Mouse (Mus musculus): ENCODE data around the gene Plekhs1. TPM values are rescaled to one million over a fixed set of nuclear protein-coding genes. Genes with fewer than 3 reads are reported as not detected.

Plekhs1 gene
- polyA plus RNA-seq, 1 experiment: 0.15 TPM

GRCm38 (mm10) chr19:56448784-56449183 lies 12.7 kb upstream of the Plekhs1 start:
- Histone ChIP-seq H3K4me3 (replicated peaks; ENCODE audit: insufficient read depth, low read depth, low read length) (no peak overlapping the region), H3K27ac (ENCODE audit: insufficient read depth, low read length) (no peak overlapping the region), H3K27me3 (ENCODE audit: control insufficient read depth, insufficient read depth, low read length) (no peaks in the 10 kb centered on the region), H3K4me1 (ENCODE audit: control insufficient read depth, insufficient read depth, low read length) (no peaks in the 10 kb centered on the region; the same call in 1 of the 2 replicates)
- DNase-seq: no peak
- TF ChIP-seq CTCF (IDR thresholded peaks at IDR 0.05; ENCODE audit: borderline replicate concordance, insufficient read depth, low read depth, low read length): no peak
- TF ChIP-seq POLR2A (IDR thresholded peaks at IDR 0.05; ENCODE audit: borderline replicate concordance, insufficient read depth, low read length): no peak
- WGBS: 96% methylated on average over 4 of the region's 4 CpGs

GRCm38 (mm10) chr19:56449537-56449936 lies 11.9 kb upstream of the Plekhs1 start:
- H3K27ac ChIP-seq (ENCODE audit: insufficient read depth, low read length): no peak overlapping the region
- peaks cover 3% of the 10 kb centered on the region; the same call in 1 of the 2 replicates for H3K4me1 ChIP-seq (ENCODE audit: control insufficient read depth, insufficient read depth, low read length)
- no peak overlapping the region for H3K4me3 ChIP-seq (replicated peaks; ENCODE audit: insufficient read depth, low read depth, low read length)
- TF ChIP-seq POLR2A (IDR thresholded peaks at IDR 0.05; ENCODE audit: borderline replicate concordance, insufficient read depth, low read length): no peak
- TF ChIP-seq CTCF (IDR thresholded peaks at IDR 0.05; ENCODE audit: borderline replicate concordance, insufficient read depth, low read depth, low read length): no peak
- no peak for DNase-seq
- H3K27me3 ChIP-seq (ENCODE audit: control insufficient read depth, insufficient read depth, low read length): no peaks in the 10 kb centered on the region
- WGBS: 92% methylated on average over 8 of the region's 8 CpGs

GRCm38 (mm10) chr19:56450892-56451291 lies 10.5 kb upstream of the Plekhs1 start:
- DNase-seq: no peak
- Histone ChIP-seq H3K4me1 (ENCODE audit: control insufficient read depth, insufficient read depth, low read length) (peaks cover 6% of the 10 kb centered on the region), H3K27ac (ENCODE audit: insufficient read depth, low read length) (no peak overlapping the region), H3K4me3 (replicated peaks; ENCODE audit: insufficient read depth, low read depth, low read length) (no peak overlapping the region), H3K27me3 (ENCODE audit: control insufficient read depth, insufficient read depth, low read length) (no peaks in the 10 kb centered on the region)
- no peak for TF ChIP-seq CTCF (IDR thresholded peaks at IDR 0.05; ENCODE audit: borderline replicate concordance, insufficient read depth, low read depth, low read length)
- TF ChIP-seq POLR2A (IDR thresholded peaks at IDR 0.05; ENCODE audit: borderline replicate concordance, insufficient read depth, low read length): no peak
- WGBS: 91% methylated on average over 5 of the region's 5 CpGs

GRCm38 (mm10) chr19:56451867-56452266 lies 9.6 kb upstream of the Plekhs1 start:
- WGBS: 39% methylated on average over 4 of the region's 4 CpGs
- no peak for DNase-seq
- no peak overlapping the region for H3K4me3 ChIP-seq (replicated peaks; ENCODE audit: insufficient read depth, low read depth, low read length)
- no peak overlapping the region for H3K27ac ChIP-seq (ENCODE audit: insufficient read depth, low read length)
- H3K27me3 ChIP-seq (ENCODE audit: control insufficient read depth, insufficient read depth, low read length): no peaks in the 10 kb centered on the region
- TF ChIP-seq CTCF (IDR thresholded peaks at IDR 0.05; ENCODE audit: borderline replicate concordance, insufficient read depth, low read depth, low read length) (no peak), POLR2A (IDR thresholded peaks at IDR 0.05; ENCODE audit: borderline replicate concordance, insufficient read depth, low read length) (no peak)
- peaks cover 11% of the 10 kb centered on the region for H3K4me1 ChIP-seq (ENCODE audit: control insufficient read depth, insufficient read depth, low read length)

GRCm38 (mm10) chr19:56452421-56452820 lies 9.0 kb upstream of the Plekhs1 start:
- DNase-seq: no peak
- no peak overlapping the region for H3K27ac ChIP-seq (ENCODE audit: insufficient read depth, low read length)
- H3K27me3 ChIP-seq (ENCODE audit: control insufficient read depth, insufficient read depth, low read length): no peaks in the 10 kb centered on the region
- no peak overlapping the region for H3K4me3 ChIP-seq (replicated peaks; ENCODE audit: insufficient read depth, low read depth, low read length)
- peaks cover 11% of the 10 kb centered on the region for H3K4me1 ChIP-seq (ENCODE audit: control insufficient read depth, insufficient read depth, low read length)
- no peak for TF ChIP-seq POLR2A (IDR thresholded peaks at IDR 0.05; ENCODE audit: borderline replicate concordance, insufficient read depth, low read length)
- WGBS: 89% methylated on average over 2 of the region's 2 CpGs

GRCm38 (mm10) chr19:56454862-56455261 lies 6.6 kb upstream of the Plekhs1 start:
- Histone ChIP-seq H3K27ac (ENCODE audit: insufficient read depth, low read length) (no peak overlapping the region), H3K4me3 (replicated peaks; ENCODE audit: insufficient read depth, low read depth, low read length) (no peak overlapping the region), H3K27me3 (ENCODE audit: control insufficient read depth, insufficient read depth, low read length) (no peaks in the 10 kb centered on the region), H3K4me1 (ENCODE audit: control insufficient read depth, insufficient read depth, low read length) (peaks cover 14% of the 10 kb centered on the region)
- TF ChIP-seq POLR2A (IDR thresholded peaks at IDR 0.05; ENCODE audit: borderline replicate concordance, insufficient read depth, low read length): no peak
- no peak for TF ChIP-seq CTCF (IDR thresholded peaks at IDR 0.05; ENCODE audit: borderline replicate concordance, insufficient read depth, low read depth, low read length)
- 84% methylated on average over 4 of the region's 4 CpGs for WGBS
- DNase-seq: no peak

- DNase-seq: peak; percentile 53 to 76
- H3K4me3 ChIP-seq (replicated peaks; ENCODE audit: insufficient read depth, low read depth, low read length): no peak overlapping the region
- WGBS: 9% methylated on average over 2 of the region's 2 CpGs
- TF ChIP-seq POLR2A (IDR thresholded peaks at IDR 0.05; ENCODE audit: borderline replicate concordance, insufficient read depth, low read length): no peak
- no peak for TF ChIP-seq CTCF (IDR thresholded peaks at IDR 0.05; ENCODE audit: borderline replicate concordance, insufficient read depth, low read depth, low read length)
- H3K27me3 ChIP-seq (ENCODE audit: control insufficient read depth, insufficient read depth, low read length): no peaks in the 10 kb centered on the region
- peaks cover 14% of the 10 kb centered on the region for H3K4me1 ChIP-seq (ENCODE audit: control insufficient read depth, insufficient read depth, low read length)
- no peak overlapping the region for H3K27ac ChIP-seq (ENCODE audit: insufficient read depth, low read length)
Observed at GRCm38 (mm10) chr19:56455369-56455768, 6.1 kb upstream of the Plekhs1 start.

GRCm38 (mm10) chr19:56457569-56457968 lies 3.9 kb upstream of the Plekhs1 start:
- H3K4me3 ChIP-seq (replicated peaks; ENCODE audit: insufficient read depth, low read depth, low read length): no peak overlapping the region
- no peaks in the 10 kb centered on the region for H3K27me3 ChIP-seq (ENCODE audit: control insufficient read depth, insufficient read depth, low read length)
- H3K4me1 ChIP-seq (ENCODE audit: control insufficient read depth, insufficient read depth, low read length): peaks cover 21% of the 10 kb centered on the region
- H3K27ac ChIP-seq (ENCODE audit: insufficient read depth, low read length): no peak overlapping the region
- TF ChIP-seq CTCF (IDR thresholded peaks at IDR 0.05; ENCODE audit: borderline replicate concordance, insufficient read depth, low read depth, low read length) (no peak), POLR2A (IDR thresholded peaks at IDR 0.05; ENCODE audit: borderline replicate concordance, insufficient read depth, low read length) (no peak)
- no peak for DNase-seq
- 93% methylated on average over 4 of the region's 4 CpGs for WGBS
